Mouse (Mus musculus): Measurements from ENCODE around the gene Cdc34.

The Cdc34 gene

GRCm38 (mm10) chr10:79714996-79715395 lies 33.0 kb downstream of the Cdc34 start:
- DNase-seq (ENCODE audit: low read depth in 2 of 2, low spot score in 2 of 2) = no peak

GRCm38 (mm10) chr10:79716254-79716987 lies 34.4 kb downstream of the Cdc34 start, which contains the start of gene Hcn2:
Gene Hcn2, plus strand, starts transcription at chr10:79716634.
- DNase-seq (ENCODE audit: low read depth in 2 of 2, low spot score in 2 of 2) = no peak

GRCm38 (mm10) chr10:79716988-79717355 lies 35.0 kb downstream of the Cdc34 start:
- DNase-seq (ENCODE audit: low read depth in 2 of 2, low spot score in 2 of 2) = no peak

GRCm38 (mm10) chr10:79717640-79718357 lies 35.8 kb downstream of the Cdc34 start:
- DNase-seq (ENCODE audit: low read depth in 2 of 2, low spot score in 2 of 2) = peak in 1 of 2 experiments; percentile 35

GRCm38 (mm10) chr10:79721089-79721488 lies 39.1 kb downstream of the Cdc34 start:
- no peak for DNase-seq (ENCODE audit: low read depth in 2 of 2, low spot score in 2 of 2)

- DNase-seq (ENCODE audit: low read depth in 2 of 2, low spot score in 2 of 2) = no peak
These were observed 41.1 kb downstream of the Cdc34 start for GRCm38 (mm10) chr10:79723047-79723446.

- DNase-seq (ENCODE audit: low read depth in 2 of 2, low spot score in 2 of 2) = no peak
These were observed 41.7 kb downstream of the Cdc34 start for GRCm38 (mm10) chr10:79723692-79724091.

- peak; percentile 56 to 60 for DNase-seq (ENCODE audit: low read depth in 2 of 2, low spot score in 2 of 2)
These were observed 44.1 kb downstream of the Cdc34 start for GRCm38 (mm10) chr10:79726090-79726489.

- no peak for DNase-seq (ENCODE audit: low read depth in 2 of 2, low spot score in 2 of 2)
These were observed 46.6 kb downstream of the Cdc34 start for GRCm38 (mm10) chr10:79728323-79729249.

- no peak for DNase-seq (ENCODE audit: low read depth in 2 of 2, low spot score in 2 of 2)
These were observed 47.5 kb downstream of the Cdc34 start for GRCm38 (mm10) chr10:79729357-79729965.

GRCm38 (mm10) chr10:79732500-79732899 lies 50.5 kb downstream of the Cdc34 start:
- peak in 1 of 2 experiments; percentile 52 for DNase-seq (ENCODE audit: low read depth in 2 of 2, low spot score in 2 of 2)

GRCm38 (mm10) chr10:79733847-79734246 lies 51.9 kb downstream of the Cdc34 start:
- DNase-seq (ENCODE audit: low read depth in 2 of 2, low spot score in 2 of 2) = no peak

GRCm38 (mm10) chr10:79735361-79735760 lies 53.4 kb downstream of the Cdc34 start:
- no peak for DNase-seq (ENCODE audit: low read depth in 2 of 2, low spot score in 2 of 2)

- DNase-seq (ENCODE audit: low read depth in 2 of 2, low spot score in 2 of 2) = no peak
These were observed 54.7 kb downstream of the Cdc34 start for GRCm38 (mm10) chr10:79736706-79737105.
